ENCODE assay signal across 9 mouse cellular contexts in the genomic region with DNA sequence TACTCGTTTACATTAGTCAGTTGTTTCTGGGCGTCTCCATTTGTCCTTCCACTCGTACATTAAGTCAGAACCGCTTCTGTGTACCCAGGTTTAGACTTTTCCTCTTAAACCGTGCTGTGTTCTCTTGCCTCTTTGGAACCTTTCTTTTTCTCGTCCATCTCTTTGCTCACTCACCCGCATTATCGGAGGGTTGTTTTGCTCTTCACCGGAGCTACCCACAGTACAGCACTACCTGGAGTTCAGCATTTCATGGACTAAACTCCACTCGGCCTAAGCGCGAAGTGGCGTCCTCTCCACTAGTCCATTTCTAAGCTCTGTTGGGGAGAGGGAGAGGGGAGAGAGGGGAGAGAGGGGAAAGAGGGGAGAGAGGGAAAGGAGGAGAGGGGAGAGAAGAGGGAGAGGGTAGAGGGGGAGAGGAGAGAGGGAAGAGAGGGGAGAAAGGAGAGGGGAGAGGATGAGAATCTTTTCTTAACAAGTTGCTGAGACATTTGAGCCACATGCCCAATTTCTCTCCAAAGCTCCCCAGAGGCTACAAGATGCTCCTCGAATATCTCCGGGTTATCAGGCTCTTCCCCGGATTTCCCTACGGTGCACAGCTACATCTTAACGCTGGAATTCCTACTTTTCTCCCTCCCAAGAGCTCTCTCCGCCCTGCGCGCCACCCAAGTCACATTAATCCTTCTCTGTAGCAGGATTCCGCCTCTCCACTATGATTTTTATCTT. TPM values are rescaled to one million over a fixed set of nuclear protein-coding genes. Genes with fewer than 3 reads are reported as not detected.
DNase-seq lines count a peak whose midpoint lies in the region; ATAC-seq and TF ChIP-seq lines count a peak whose summit lies in the region.
"Had no signal": no experiment of that assay in that cellular context is flagged by ENCODE, and none has a peak within 500 bp of the region (broad histone marks: within the 10 kb centered on the region; RNA-seq: fewer than 3 reads in every experiment).

No protein-coding gene starts in this region.

- no peaks in the 10 kb centered on the region for H3K9me3 ChIP-seq in lung, embryonic 14.5 days (ENCODE audit: low read depth, low read length)
- no peaks in the 10 kb centered on the region for H3K9me3 ChIP-seq in forebrain, embryonic 11.5 days (ENCODE audit: control insufficient read depth, low read length)
- H3K9me3 ChIP-seq in liver, embryonic 11.5 days (ENCODE audit: control insufficient read depth, low read length): no peaks in the 10 kb centered on the region
- no peaks in the 10 kb centered on the region for H3K9me3 ChIP-seq in stomach, embryonic 14.5 days (ENCODE audit: control insufficient read depth, low read depth, low read length)

- peak; percentile 70 for ATAC-seq in lung, embryonic 14.5 days (ENCODE audit: insufficient read depth)
- ATAC-seq in forebrain, embryonic 11.5 days (replicated peaks; ENCODE audit: low FRiP score): peak; percentile 70
- ATAC-seq in liver, embryonic 11.5 days (replicated peaks; ENCODE audit: low FRiP score): peak; percentile 56
- peak; percentile 23; the same call in 1 of the 2 replicates for ATAC-seq in stomach, embryonic 14.5 days (ENCODE audit: insufficient number of reproducible peaks, insufficient read depth, low FRiP score, low read depth)

- no peak overlapping the region for H3K27ac ChIP-seq in lung, embryonic 14.5 days (ENCODE audit: low read depth)
- no peak overlapping the region for H3K27ac ChIP-seq in forebrain, embryonic 11.5 days (ENCODE audit: low read depth, low read length)
- H3K27ac ChIP-seq in liver, embryonic 11.5 days (ENCODE audit: low read depth, low read length): no peak overlapping the region
- no peak overlapping the region for H3K27ac ChIP-seq in stomach, embryonic 14.5 days (ENCODE audit: low read length)

- no peaks in the 10 kb centered on the region for H3K4me1 ChIP-seq in lung, embryonic 14.5 days (ENCODE audit: insufficient read depth)
- H3K4me1 ChIP-seq in forebrain, embryonic 11.5 days (replicated peaks; ENCODE audit: control insufficient read depth, insufficient read depth, low read length): no peaks in the 10 kb centered on the region
- peaks cover 9% of the 10 kb centered on the region; the same call in 1 of the 2 replicates for H3K4me1 ChIP-seq in liver, embryonic 11.5 days (replicated peaks; ENCODE audit: control insufficient read depth, insufficient read depth, low read length)
- H3K4me1 ChIP-seq in stomach, embryonic 14.5 days (ENCODE audit: control insufficient read depth, insufficient read depth, low read length): no peaks in the 10 kb centered on the region

- TF ChIP-seq CTCF in lung, embryonic 14.5 days (IDR thresholded peaks at IDR 0.05; ENCODE audit: low read depth): no peak

- H3K36me3 ChIP-seq in lung, embryonic 14.5 days (ENCODE audit: insufficient read depth): no peaks in the 10 kb centered on the region
- no peaks in the 10 kb centered on the region for H3K36me3 ChIP-seq in forebrain, embryonic 11.5 days (ENCODE audit: control insufficient read depth, insufficient read depth, low read length)
- no peaks in the 10 kb centered on the region for H3K36me3 ChIP-seq in liver, embryonic 11.5 days (ENCODE audit: control insufficient read depth, insufficient read depth, low read length)
- H3K36me3 ChIP-seq in stomach, embryonic 14.5 days (ENCODE audit: control insufficient read depth, insufficient read depth, low read length): no peaks in the 10 kb centered on the region

- peak; percentile 48 for DNase-seq in lung, embryonic 14.5 days
- no peak for DNase-seq in lung, postnatal 10 days
- peak; percentile 61 for DNase-seq in forebrain, embryonic 11.5 days (ENCODE audit: low spot score)
- peak; percentile 59 for DNase-seq in liver, embryonic 11.5 days (ENCODE audit: low spot score)
- DNase-seq in urinary bladder, postnatal 25 days (ENCODE audit: low spot score): no peak
- no peak for DNase-seq in testis, postnatal 10 days (ENCODE audit: low spot score)
- DNase-seq in thymus, postnatal 4 days: no peak

- H3K4me2 ChIP-seq in lung, embryonic 14.5 days: peak overlapping the region; percentile 71
- H3K4me2 ChIP-seq in forebrain, embryonic 11.5 days (ENCODE audit: low read depth, low read length, severe bottlenecking): peak overlapping the region; percentile 52
- peak overlapping the region; percentile 98 for H3K4me2 ChIP-seq in liver, embryonic 11.5 days
- H3K4me2 ChIP-seq in stomach, embryonic 14.5 days (replicated peaks; ENCODE audit: low read depth, low read length): peak overlapping the region; percentile 60

- H3K9ac ChIP-seq in lung, embryonic 14.5 days: peak overlapping the region; percentile 47
- peak overlapping the region; percentile 64 for H3K9ac ChIP-seq in forebrain, embryonic 11.5 days (ENCODE audit: low read length)
- H3K9ac ChIP-seq in liver, embryonic 11.5 days (ENCODE audit: low read depth, low read length): peak overlapping the region; percentile 71
- H3K9ac ChIP-seq in stomach, embryonic 14.5 days (replicated peaks; ENCODE audit: low read depth, low read length): peak overlapping the region; percentile 40

- no peaks in the 10 kb centered on the region for H3K27me3 ChIP-seq in lung, embryonic 14.5 days (ENCODE audit: insufficient read depth, low read length)
- H3K27me3 ChIP-seq in forebrain, embryonic 11.5 days (ENCODE audit: control insufficient read depth, insufficient read depth, low read length): no peaks in the 10 kb centered on the region
- H3K27me3 ChIP-seq in liver, embryonic 11.5 days (replicated peaks; ENCODE audit: control insufficient read depth, insufficient read depth, low read length): no peaks in the 10 kb centered on the region
- H3K27me3 ChIP-seq in stomach, embryonic 14.5 days (ENCODE audit: control insufficient read depth, insufficient read depth, low read length): no peaks in the 10 kb centered on the region

- peak overlapping the region; percentile 49 for H3K4me3 ChIP-seq in lung, embryonic 14.5 days (ENCODE audit: low read depth, low read length)
- peak overlapping the region; percentile 46 for H3K4me3 ChIP-seq in forebrain, embryonic 11.5 days (ENCODE audit: low read depth, low read length)
- peak overlapping the region; percentile 74 for H3K4me3 ChIP-seq in liver, embryonic 11.5 days (ENCODE audit: low read depth, low read length)
- H3K4me3 ChIP-seq in stomach, embryonic 14.5 days (ENCODE audit: low read depth, low read length): peak overlapping the region; percentile 45

- WGBS in lung, embryonic 14.5 days: under 1% methylated on average over 22 of the region's 22 CpGs
- WGBS in forebrain, embryonic 11.5 days: under 1% methylated on average over 22 of the region's 22 CpGs
- WGBS in liver, embryonic 11.5 days: under 1% methylated on average over 22 of the region's 22 CpGs
- under 1% methylated on average over 22 of the region's 22 CpGs for WGBS in stomach, embryonic 14.5 days

RNA-seq across cellular contexts. Expression of a gene that starts 52.5 kb away (rescaled TPM):
- polyA plus RNA-seq in lung, embryonic 14.5 days (2014; fragmentation: Nextera tagmentation; extraction: Ambion mirVana): not detected in 2 replicates
- not detected in 2 replicates for polyA plus RNA-seq in forebrain, embryonic 11.5 days (2014; fragmentation: Nextera tagmentation; extraction: Ambion mirVana)
- polyA plus RNA-seq in liver, embryonic 11.5 days (2014; fragmentation: Nextera tagmentation; extraction: Ambion mirVana): not detected in 2 replicates
- not detected in 2 replicates for polyA plus RNA-seq in stomach, embryonic 14.5 days (2014; fragmentation: Nextera tagmentation; extraction: Ambion mirVana)
- polyA plus RNA-seq: small intestine, adult 2 months had no signal

Comparison
In these comparisons a context has a peak if more than half of its experiments do, and no peak if none do; other contexts are left out.
1. DNase-seq: peak in lung, embryonic 14.5 days (single experiment), forebrain, embryonic 11.5 days (single experiment) and liver, embryonic 11.5 days (single experiment); none in lung, postnatal 10 days (single experiment), urinary bladder, postnatal 25 days (single experiment), testis, postnatal 10 days (single experiment) and thymus, postnatal 4 days (single experiment).
2. Peak in every context shown above with its lines, with median percentiles within 50 percentile points of each other: ATAC-seq, H3K4me2 ChIP-seq, H3K4me3 ChIP-seq and H3K9ac ChIP-seq.